Mouse (Mus musculus) lung, postnatal 25 days (tissue): ENCODE results near the gene Zfp26.

Experiments
- DNase-seq: peaks from one replicate; pipeline ENCODE4 v3.0.0; 2022; ENCODE audit warnings: low spot score

Zfp26 gene

DNA sequence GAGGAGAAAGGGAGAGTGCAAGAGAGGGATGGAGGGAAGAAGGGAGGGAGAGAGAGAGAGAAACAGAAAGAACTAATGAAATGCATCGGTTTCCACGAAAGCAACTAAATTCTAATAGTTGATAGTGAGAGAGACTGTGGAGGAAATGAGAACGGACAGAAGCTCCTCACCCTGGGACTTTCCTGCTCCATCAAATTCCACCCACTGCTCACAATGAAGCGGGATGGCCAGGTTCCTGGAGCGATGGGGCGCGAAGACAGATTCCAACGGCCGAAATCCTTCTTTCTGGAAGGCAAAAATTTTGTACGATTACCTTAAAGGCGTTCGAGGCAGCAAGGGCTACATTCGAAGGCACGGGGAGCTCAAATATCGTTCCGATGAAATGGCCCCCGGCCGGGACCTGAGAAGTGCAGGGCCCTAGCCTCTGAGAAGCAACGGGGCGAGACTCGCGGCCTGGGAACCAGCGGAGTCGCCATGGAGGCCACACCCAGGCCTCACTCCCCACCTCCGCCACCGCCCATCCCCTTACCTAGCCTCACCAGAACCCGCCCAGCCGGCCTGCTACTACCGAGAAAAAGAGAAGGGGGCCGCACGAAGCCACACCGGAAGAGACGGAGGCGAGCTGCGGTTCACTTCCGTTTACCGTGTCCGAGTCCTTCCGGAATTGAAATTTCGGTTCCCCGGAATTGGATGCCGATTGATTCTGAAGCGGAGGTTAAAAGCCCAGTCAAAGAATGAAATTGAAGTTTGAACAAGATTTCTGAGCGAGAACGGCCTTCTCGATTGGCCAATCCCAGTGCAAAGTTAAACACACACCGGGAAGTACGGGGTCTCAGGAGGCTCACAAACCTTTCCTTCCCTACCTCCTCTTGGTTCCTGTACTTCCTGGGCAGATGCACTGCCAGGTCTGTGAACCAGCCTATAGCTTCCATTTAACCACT, at the start of gene Zfp26:
TSS of gene Zfp26 (minus strand) at position 786 of the 941 bp plus-strand sequence.
- DNase-seq, result peak; percentile 79

DNA sequence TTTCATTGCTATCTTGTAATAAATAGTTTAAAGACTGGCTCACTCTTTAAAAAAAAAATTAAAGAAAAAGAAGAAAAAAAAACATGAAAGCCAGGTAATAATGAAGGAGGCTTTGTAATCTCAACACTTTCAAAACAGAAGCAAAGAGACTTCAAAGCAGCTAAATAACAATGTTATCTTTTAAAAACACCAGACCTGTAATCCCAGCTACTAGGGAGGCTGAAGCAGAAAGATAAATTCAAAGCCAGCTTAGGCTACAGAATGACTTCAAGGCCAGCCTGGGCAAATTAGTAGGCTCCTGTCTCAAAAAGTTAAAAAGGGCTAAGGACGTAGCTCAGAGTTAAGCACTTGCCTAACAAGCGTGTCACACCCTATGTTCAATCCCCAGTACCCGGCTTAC, 49.7 kb upstream of the Zfp26 start:
- DNase-seq, result no peak

GRCm38 (mm10) chr9:20504801-20505200, 44.8 kb upstream of the Zfp26 start:
- no peak for DNase-seq

DNA sequence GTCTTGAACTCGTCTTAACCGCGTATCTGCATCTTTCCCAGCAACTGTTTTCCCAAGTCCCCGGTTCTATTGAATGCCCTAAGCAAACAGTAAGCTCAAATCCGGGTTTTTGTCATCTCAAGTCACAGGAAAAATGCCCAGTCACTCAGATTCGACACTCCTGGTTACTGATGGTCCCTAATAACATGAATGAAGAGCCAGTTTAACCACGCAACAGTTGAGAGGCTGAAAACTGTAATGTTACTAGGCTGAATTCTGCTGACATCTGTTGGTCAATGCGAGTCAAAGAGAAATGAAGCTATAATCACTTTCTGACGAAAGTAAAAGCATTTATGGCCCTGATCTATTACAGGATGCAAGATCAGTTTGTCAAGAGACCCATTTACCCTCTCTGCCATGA, 33.3 kb upstream of the Zfp26 start:
- no peak for DNase-seq

- DNase-seq, result peak; percentile 90
These were observed 32.7 kb upstream of the Zfp26 start, which contains the start of gene Zfp426 for GRCm38 (mm10) chr9:20492527-20493233. Zfp426 (minus strand) TSS chr9:20492746.

GRCm38 (mm10) chr9:20491858-20492526, 32.0 kb upstream of the Zfp26 start:
- DNase-seq, result no peak

GRCm38 (mm10) chr9:20489536-20489935, 29.6 kb upstream of the Zfp26 start:
- no peak for DNase-seq

- no peak for DNase-seq
These were observed 19.4 kb upstream of the Zfp26 start for GRCm38 (mm10) chr9:20479396-20479795.

- DNase-seq, result no peak
These were observed 16.7 kb upstream of the Zfp26 start for GRCm38 (mm10) chr9:20476632-20477031.

- peak; percentile 69 for DNase-seq
These were observed 6.9 kb upstream of the Zfp26 start for GRCm38 (mm10) chr9:20466761-20467442.

GRCm38 (mm10) chr9:20453647-20454046, 6.3 kb downstream of the Zfp26 start:
- DNase-seq, result no peak

DNA sequence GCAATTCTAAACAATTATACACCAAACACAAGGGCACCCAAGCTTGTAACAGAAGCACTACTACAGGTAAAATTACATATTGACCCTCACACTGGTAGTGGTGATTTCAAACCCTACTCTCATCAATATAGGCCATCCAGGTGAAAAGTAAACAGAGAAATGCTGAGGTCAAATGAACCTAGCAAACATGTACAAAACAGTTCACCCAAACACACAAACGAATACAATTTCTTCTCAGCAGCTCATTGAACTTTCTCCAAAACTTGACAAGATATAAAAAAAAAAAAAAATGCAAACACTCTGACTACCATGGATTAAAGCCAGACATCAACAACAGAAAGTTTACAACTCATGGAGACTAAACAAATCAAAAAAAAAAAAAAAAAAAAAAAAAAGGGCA, 8.5 kb downstream of the Zfp26 start:
- no peak for DNase-seq

- DNase-seq, result no peak
These were observed 16.7 kb downstream of the Zfp26 start for GRCm38 (mm10) chr9:20443183-20443783.

- no peak for DNase-seq
These were observed 30.0 kb downstream of the Zfp26 start for GRCm38 (mm10) chr9:20430004-20430403.

GRCm38 (mm10) chr9:20411460-20411859, 48.5 kb downstream of the Zfp26 start:
- no peak for DNase-seq

GRCm38 (mm10) chr9:20409319-20409718, 50.6 kb downstream of the Zfp26 start:
- no peak for DNase-seq

DNA sequence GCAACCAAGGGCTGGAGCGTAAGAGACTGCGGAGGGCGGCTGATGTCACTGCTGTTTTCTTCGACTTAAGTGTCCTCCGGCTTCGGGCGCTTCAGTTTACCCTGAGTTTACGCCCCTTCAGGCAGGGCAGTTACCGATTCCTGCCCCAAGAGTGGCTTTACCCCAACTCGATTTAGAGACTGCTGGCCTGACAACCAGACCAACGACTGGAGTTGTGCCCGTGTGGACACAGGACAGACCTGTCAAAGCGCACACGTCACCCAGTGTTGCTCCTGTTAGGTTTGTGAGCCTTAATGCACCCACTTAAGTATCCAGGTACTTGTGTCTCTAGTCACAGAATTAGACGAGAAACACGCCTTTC, 74.6 kb downstream of the Zfp26 start:
- no peak for DNase-seq

DNA sequence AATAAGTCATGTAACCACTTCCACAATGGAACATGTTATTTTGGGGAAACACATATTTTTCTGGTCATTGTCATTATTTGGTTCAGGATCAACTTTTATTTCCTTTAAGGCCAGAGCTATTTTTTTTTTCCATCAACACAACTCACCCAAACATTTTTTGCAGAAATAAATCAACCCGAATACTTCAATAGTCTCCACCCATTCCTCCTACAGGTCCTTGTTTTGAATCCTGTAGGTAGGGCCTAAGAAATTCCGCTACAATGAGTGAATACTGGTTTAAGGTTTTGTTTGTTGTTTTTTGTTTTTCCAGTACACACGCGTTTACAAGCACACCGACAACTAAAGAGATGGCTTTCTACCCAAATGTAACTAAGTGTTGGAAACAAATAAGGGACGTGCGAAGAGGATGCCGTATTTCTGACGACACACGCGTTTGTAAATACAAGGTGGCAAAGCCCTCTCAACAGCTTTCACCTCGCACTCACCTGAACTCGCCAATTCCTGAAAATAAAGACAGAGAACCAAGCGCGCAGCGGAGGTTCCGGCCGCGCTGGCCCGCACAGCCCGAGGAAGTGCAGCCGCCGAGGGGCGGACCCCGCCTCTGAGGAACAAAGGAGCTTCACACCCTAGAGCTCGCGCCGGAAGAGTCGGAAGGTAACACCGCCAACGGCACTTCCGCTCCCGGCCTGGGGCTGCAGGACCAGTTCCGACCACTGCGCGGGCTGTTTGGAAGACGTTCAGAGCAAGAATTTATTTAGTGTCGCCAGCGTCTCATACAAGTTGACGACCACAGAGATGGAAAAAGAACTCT, 75.2 kb downstream of the Zfp26 start, which contains the start of gene Zfp560:
TSS of gene Zfp560 (minus strand) at position 646 of the 811 bp plus-strand sequence.
- peak; percentile 86 for DNase-seq

GRCm38 (mm10) chr9:20383659-20384058, 76.3 kb downstream of the Zfp26 start:
- no peak for DNase-seq
